Mouse (Mus musculus) hindbrain, embryonic 14.5 days (tissue): ENCODE measurements around the gene Trmt10a. TPM values are rescaled to one million over a fixed set of nuclear protein-coding genes. Genes with fewer than 3 reads are reported as not detected.
A peak's percentile ranks its signal among the peaks of the same experiment; 100 is the strongest.
"Not testable (repeated sequence)": the region's sequence is repeated elsewhere in the genome, so short reads cannot be mapped to it uniquely, and the experiment has no call there.

Source experiments
- ATAC-seq: fragments of 200-750 bp; cut with Nextera tagmentation; 2 replicates; pipeline ENCODE4 v1.8.0; 2017; ENCODE audit warnings: moderate number of reproducible peaks, mild to moderate bottlenecking, moderate TSS enrichment, moderate library complexity; ENCODE audit not compliant: low FRiP score
- DNase-seq: peaks from one replicate; pipeline ENCODE4 v3.0.0-alpha.2; 2015; ENCODE audit warnings: low spot score
- H3K27ac ChIP-seq: fragments of 300-500 bp; sonication (generic); 2 replicates; pipeline ENCODE4 v1.5.1; 2014; ENCODE audit warnings: mild to moderate bottlenecking, moderate library complexity
- H3K27me3 ChIP-seq: fragments of 300-500 bp; sonication (generic); 2 replicates; pipeline ENCODE4 v1.6.1; 2014; ENCODE audit warnings: mild to moderate bottlenecking, low read length, mixed read lengths; ENCODE audit not compliant: control insufficient read depth, insufficient read depth
- H3K36me3 ChIP-seq: fragments of 300-500 bp; sonication (generic); replicated peaks from 2 replicates; pipeline ENCODE4 v1.6.1; 2014; ENCODE audit not compliant: control insufficient read depth, insufficient read depth
- H3K4me1 ChIP-seq: fragments of 300-500 bp; sonication (generic); replicated peaks from 2 replicates; pipeline ENCODE4 v1.6.1; 2014; ENCODE audit warnings: antibody characterized with exemption, low read length, mixed read lengths; ENCODE audit not compliant: control insufficient read depth, insufficient read depth
- H3K4me2 ChIP-seq: fragments of 300-500 bp; sonication (generic); replicated peaks from 2 replicates; pipeline ENCODE4 v1.6.1; 2014; ENCODE audit warnings: mild to moderate bottlenecking, moderate library complexity
- H3K4me3 ChIP-seq: fragments of 300-500 bp; sonication (generic); replicated peaks from 2 replicates; pipeline ENCODE4 v1.5.1; 2014; ENCODE audit warnings: mild to moderate bottlenecking, low read length
- H3K9ac ChIP-seq: fragments of 300-500 bp; sonication (generic); 2 replicates; pipeline ENCODE4 v1.6.1; 2014
- H3K9me3 ChIP-seq: fragments of 300-500 bp; sonication (generic); 2 replicates; pipeline ENCODE4 v1.6.1; 2016; ENCODE audit warnings: low read length; ENCODE audit not compliant: control insufficient read depth
- WGBS: fragments of 180-500 bp; shearing (Covaris S2); extraction: QIAGEN DNeasy Blood & Tissue Kit; methylation state at CpG from one replicate; pipeline ENCODE4 v1.1.7; 2014; 5-methylcytosine and 5-hydroxymethylcytosine counted together
- polyA plus RNA-seq: library from polyadenylated mRNA; unstranded; fragments of >200 nt; fragmentation: Nextera tagmentation; extraction: Ambion mirVana; gene quantifications from 2 replicates; pipeline ENCODE4 v1.2.1, GENCODE M21; 2014

Trmt10a gene
- polyA plus RNA-seq, 1 experiment from 2014 or later = 9.5 TPM

- no peak for ATAC-seq
- DNase-seq = no peak
- Histone ChIP-seq H3K4me3 (no peak overlapping the region), H3K27me3 (no peaks in the 10 kb centered on the region), H3K4me1 (no peaks in the 10 kb centered on the region), H3K4me2 (no peak overlapping the region), H3K9me3 (no peaks in the 10 kb centered on the region), H3K27ac (no peak overlapping the region), H3K36me3 (no peaks in the 10 kb centered on the region), H3K9ac (no peak overlapping the region)
- 41% methylated on average over 1 of the region's 1 CpGs for WGBS
Observed at GRCm38 (mm10) chr3:138130692-138131091, 12.6 kb upstream of the Trmt10a start.

DNA sequence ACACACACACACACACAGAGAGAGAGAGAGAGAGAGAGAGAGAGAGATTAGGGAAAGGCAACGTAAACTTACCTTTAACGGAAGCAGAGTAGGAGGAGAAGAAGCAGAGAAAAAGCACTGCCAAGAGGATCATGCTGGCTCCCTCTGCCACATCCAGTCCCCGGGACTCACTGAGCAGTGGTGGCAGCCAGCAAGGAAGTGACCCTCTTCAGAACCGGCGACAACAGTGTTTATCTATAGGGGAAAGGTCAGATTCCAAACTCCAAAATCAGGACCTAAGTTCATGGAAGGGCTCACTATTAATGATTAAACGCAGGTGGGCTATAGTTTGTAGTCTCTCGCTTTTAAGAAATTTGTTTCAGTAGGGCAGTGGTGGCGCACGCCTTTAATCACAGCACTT, 12.1 kb upstream of the Trmt10a start:
- no peak overlapping the region for H3K9ac ChIP-seq
- no peak overlapping the region for H3K27ac ChIP-seq
- H3K36me3 ChIP-seq = no peaks in the 10 kb centered on the region
- no peak overlapping the region for H3K4me2 ChIP-seq
- WGBS = 61% methylated on average over 9 of the region's 9 CpGs
- DNase-seq (no peak), ATAC-seq (no peak)
- no peak overlapping the region for H3K4me3 ChIP-seq
- no peaks in the 10 kb centered on the region for H3K27me3 ChIP-seq
- H3K9me3 ChIP-seq = no peaks in the 10 kb centered on the region
- H3K4me1 ChIP-seq = no peaks in the 10 kb centered on the region

DNA sequence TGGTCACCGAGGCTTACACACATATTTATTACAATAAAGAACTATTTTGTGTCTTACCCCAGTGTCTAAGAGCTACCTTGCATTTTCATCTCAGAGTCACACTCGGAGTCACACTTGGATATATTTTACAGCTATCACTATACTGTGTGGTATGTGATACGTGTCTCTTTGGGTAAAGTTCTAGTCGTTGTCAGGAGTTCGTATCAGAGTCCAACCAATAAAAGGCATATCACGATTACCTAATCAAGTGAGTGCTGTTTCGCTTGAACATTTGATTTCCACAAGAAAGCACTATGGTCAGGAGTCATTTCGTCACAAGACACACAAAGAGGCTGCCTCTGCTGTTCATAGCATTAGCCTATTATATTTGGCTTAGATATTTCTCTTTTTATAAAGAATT, 9.8 kb upstream of the Trmt10a start:
- H3K27ac ChIP-seq = no peak overlapping the region
- H3K9me3 ChIP-seq = no peaks in the 10 kb centered on the region
- H3K4me1 ChIP-seq = no peaks in the 10 kb centered on the region
- no peak overlapping the region for H3K4me2 ChIP-seq
- H3K36me3 ChIP-seq = no peaks in the 10 kb centered on the region
- no peak for DNase-seq
- H3K27me3 ChIP-seq = no peaks in the 10 kb centered on the region
- no peak overlapping the region for H3K4me3 ChIP-seq
- 89% methylated on average over 8 of the region's 8 CpGs for WGBS
- no peak for ATAC-seq
- H3K9ac ChIP-seq = no peak overlapping the region

DNA sequence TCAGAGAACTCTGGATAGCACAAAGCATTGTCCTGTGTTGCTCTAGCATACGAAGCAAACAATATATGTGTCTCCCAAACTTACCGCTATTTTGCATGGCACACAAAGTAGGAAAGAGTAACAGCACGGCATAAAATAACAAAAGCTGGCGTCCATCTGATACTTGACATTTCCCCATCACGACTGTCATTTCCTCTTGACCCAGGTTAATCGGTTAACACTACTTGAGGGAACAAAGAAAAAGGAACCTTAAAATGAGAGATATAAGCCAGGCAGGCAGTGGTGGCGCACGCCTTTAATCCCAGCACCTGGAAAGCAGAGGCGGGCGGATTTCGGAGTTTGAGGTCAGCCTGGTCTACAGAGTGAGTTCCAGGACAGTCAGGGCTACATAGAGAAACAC, 9.3 kb upstream of the Trmt10a start:
- DNase-seq = no peak

GRCm38 (mm10) chr3:138134528-138134927, 8.7 kb upstream of the Trmt10a start:
- H3K9ac ChIP-seq = no peak overlapping the region
- H3K36me3 ChIP-seq = no peaks in the 10 kb centered on the region
- 92% methylated on average over 1 of the region's 1 CpGs for WGBS
- ATAC-seq (no peak), DNase-seq (no peak)
- no peak overlapping the region for H3K4me2 ChIP-seq
- H3K27me3 ChIP-seq = no peaks in the 10 kb centered on the region
- no peaks in the 10 kb centered on the region for H3K4me1 ChIP-seq
- H3K9me3 ChIP-seq = no peaks in the 10 kb centered on the region
- no peak overlapping the region for H3K27ac ChIP-seq
- no peak overlapping the region for H3K4me3 ChIP-seq

More for the DNA sequence above, 9.3 kb upstream of the Trmt10a start:
- Histone ChIP-seq H3K27me3 (no peaks in the 10 kb centered on the region), H3K4me2 (no peak overlapping the region), H3K27ac (no peak overlapping the region), H3K4me1 (no peaks in the 10 kb centered on the region), H3K9me3 (no peaks in the 10 kb centered on the region), H3K4me3 (no peak overlapping the region), H3K36me3 (no peaks in the 10 kb centered on the region), H3K9ac (no peak overlapping the region)
- no peak for ATAC-seq
- 86% methylated on average over 11 of the region's 11 CpGs for WGBS

GRCm38 (mm10) chr3:138138146-138138545, 5.1 kb upstream of the Trmt10a start:
- DNase-seq, H3K9me3 ChIP-seq, H3K36me3 ChIP-seq, ATAC-seq, H3K27ac ChIP-seq, H3K9ac ChIP-seq, H3K27me3 ChIP-seq, H3K4me1 ChIP-seq, H3K4me3 ChIP-seq, H3K4me2 ChIP-seq: not testable (repeated sequence)
- 76% methylated on average over 13 of the region's 13 CpGs for whole genome bisulfite sequencing

GRCm38 (mm10) chr3:138139663-138140062, 3.6 kb upstream of the Trmt10a start:
- no peaks in the 10 kb centered on the region for H3K9me3 ChIP-seq
- H3K4me1 ChIP-seq = peaks cover 6% of the 10 kb centered on the region; the same call in 1 of the 2 replicates
- H3K27me3 ChIP-seq = no peaks in the 10 kb centered on the region
- no peaks in the 10 kb centered on the region for H3K36me3 ChIP-seq
- no peak for ATAC-seq
- no peak overlapping the region for H3K4me3 ChIP-seq
- H3K9ac ChIP-seq = no peak overlapping the region
- 90% methylated on average over 6 of the region's 6 CpGs for WGBS
- no peak overlapping the region for H3K4me2 ChIP-seq
- no peak for DNase-seq
- H3K27ac ChIP-seq = no peak overlapping the region

DNA sequence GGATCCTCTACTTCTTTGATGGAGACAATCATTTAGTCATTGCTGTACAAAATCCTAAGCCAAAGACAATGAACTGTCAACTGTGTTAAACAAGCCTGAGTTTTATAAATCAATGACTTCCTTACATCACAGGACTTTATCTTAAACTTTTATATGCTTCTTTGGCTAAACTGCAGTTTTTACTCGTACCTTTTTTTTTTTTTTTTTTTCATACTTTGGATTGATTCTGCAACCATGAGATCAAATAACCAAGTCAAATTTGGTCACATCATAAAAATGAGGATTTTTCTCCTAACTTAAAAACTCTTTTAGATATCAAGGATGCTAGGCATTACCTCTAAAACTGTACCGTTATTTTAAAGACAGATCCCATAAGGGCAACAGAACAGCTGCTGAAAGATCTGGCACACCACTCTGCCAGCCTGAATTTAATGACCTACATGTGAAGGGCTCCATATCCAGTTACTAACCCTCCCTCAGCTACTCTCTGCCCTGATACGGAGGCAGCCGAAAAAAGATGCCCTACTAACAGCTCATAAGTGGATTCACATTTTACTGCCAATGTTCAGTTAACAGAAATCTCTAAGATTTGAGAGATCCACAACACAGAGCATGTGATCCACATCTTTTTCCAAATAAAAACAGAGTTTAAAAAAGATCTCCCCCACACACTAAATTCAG, 1.1 kb upstream of the Trmt10a start:
- 68% methylated on average over 4 of the region's 4 CpGs for WGBS
- Histone ChIP-seq H3K27ac (peak overlapping the region; percentile 92; the same call in 1 of the 2 replicates), H3K4me2 (peak overlapping the region; percentile 55), H3K27me3 (no peaks in the 10 kb centered on the region), H3K4me1 (peaks cover 6% of the 10 kb centered on the region; the same call in 1 of the 2 replicates), H3K36me3 (no peaks in the 10 kb centered on the region), H3K4me3 (peak overlapping the region; percentile 41), H3K9me3 (no peaks in the 10 kb centered on the region), H3K9ac (peak overlapping the region; percentile 54)
- DNase-seq (no peak), ATAC-seq (no peak)

GRCm38 (mm10) chr3:138142733-138143314, 424 bp upstream of the Trmt10a start:
- DNase-seq = no peak
- no peaks in the 10 kb centered on the region for H3K9me3 ChIP-seq
- 10% methylated on average over 12 of the region's 12 CpGs for WGBS

More at GRCm38 (mm10) chr3:138142733-138143314, 424 bp upstream of the Trmt10a start:
- no peak for ATAC-seq
- H3K27ac ChIP-seq = peak overlapping the region; percentile 92
- H3K9ac ChIP-seq = peak overlapping the region; percentile 54
- peaks cover 6% of the 10 kb centered on the region; the same call in 1 of the 2 replicates for H3K4me1 ChIP-seq
- peak overlapping the region; percentile 55 for H3K4me2 ChIP-seq
- no peaks in the 10 kb centered on the region for H3K27me3 ChIP-seq
- H3K4me3 ChIP-seq = peak overlapping the region; percentile 41
- no peaks in the 10 kb centered on the region for H3K36me3 ChIP-seq
